Mouse (Mus musculus): ENCODE measurements around the gene Crlf1. TPM values are rescaled to one million over a fixed set of nuclear protein-coding genes. Genes with fewer than 3 reads are reported as not detected.

The Crlf1 gene
- polyA plus RNA-seq, 1 experiment = 27.7 TPM

GRCm38 (mm10) chr8:70459636-70460035 is 33.3 kb upstream of the Crlf1 start:
- H3K4me3 ChIP-seq (replicated peaks; ENCODE audit: extremely low read depth, low read depth, low read length) = no peak overlapping the region
- DNase-seq = no peak
- no peaks in the 10 kb centered on the region for H3K4me1 ChIP-seq (ENCODE audit: control insufficient read depth, insufficient read depth, low read length)
- 96% methylated on average over 2 of the region's 2 CpGs for WGBS
- TF ChIP-seq CTCF (IDR thresholded peaks at IDR 0.05; ENCODE audit: insufficient read depth, low read length) (no peak), POLR2A (IDR thresholded peaks at IDR 0.05; ENCODE audit: borderline replicate concordance, extremely low read depth, low read depth, low read length) (no peak)

GRCm38 (mm10) chr8:70460199-70460598 is 32.8 kb upstream of the Crlf1 start:
- no peak for DNase-seq
- Histone ChIP-seq H3K4me3 (replicated peaks; ENCODE audit: extremely low read depth, low read depth, low read length) (no peak overlapping the region), H3K4me1 (ENCODE audit: control insufficient read depth, insufficient read depth, low read length) (no peaks in the 10 kb centered on the region)
- TF ChIP-seq POLR2A (IDR thresholded peaks at IDR 0.05; ENCODE audit: borderline replicate concordance, extremely low read depth, low read depth, low read length) = no peak
- no peak for TF ChIP-seq CTCF (IDR thresholded peaks at IDR 0.05; ENCODE audit: insufficient read depth, low read length)
- WGBS = 81% methylated on average over 5 of the region's 5 CpGs

DNA sequence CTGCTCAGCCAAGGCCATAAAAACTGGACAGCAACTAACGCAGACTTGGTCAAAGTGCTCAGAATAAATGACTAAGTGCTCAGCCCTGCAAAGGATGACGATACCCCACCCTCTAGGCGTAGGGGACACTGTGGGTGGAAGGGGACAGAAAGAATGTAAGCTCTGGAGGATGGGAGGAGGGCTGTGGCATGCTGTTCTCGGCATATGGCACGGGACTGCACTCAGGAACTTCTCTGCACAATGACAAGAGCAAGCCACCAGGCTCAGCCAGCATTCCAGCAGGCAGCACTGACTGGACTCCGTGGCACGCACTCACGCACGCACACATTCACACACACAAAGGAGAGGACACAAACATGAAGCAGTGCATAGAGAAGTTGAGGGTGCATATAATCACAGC is 32.4 kb upstream of the Crlf1 start:
- TF ChIP-seq CTCF (IDR thresholded peaks at IDR 0.05; ENCODE audit: insufficient read depth, low read length) (no peak), POLR2A (IDR thresholded peaks at IDR 0.05; ENCODE audit: borderline replicate concordance, extremely low read depth, low read depth, low read length) (no peak)
- no peak overlapping the region for H3K4me3 ChIP-seq (replicated peaks; ENCODE audit: extremely low read depth, low read depth, low read length)
- WGBS = 70% methylated on average over 9 of the region's 9 CpGs
- no peak for DNase-seq
- H3K4me1 ChIP-seq (ENCODE audit: control insufficient read depth, insufficient read depth, low read length) = no peaks in the 10 kb centered on the region

- TF ChIP-seq POLR2A (IDR thresholded peaks at IDR 0.05; ENCODE audit: borderline replicate concordance, extremely low read depth, low read depth, low read length) (no peak), CTCF (IDR thresholded peaks at IDR 0.05; ENCODE audit: insufficient read depth, low read length) (no peak)
- WGBS = 72% methylated on average over 16 of the region's 16 CpGs
- Histone ChIP-seq H3K4me1 (ENCODE audit: control insufficient read depth, insufficient read depth, low read length) (peaks cover 7% of the 10 kb centered on the region), H3K4me3 (replicated peaks; ENCODE audit: extremely low read depth, low read depth, low read length) (no peak overlapping the region)
- DNase-seq = no peak
Measured at GRCm38 (mm10) chr8:70461765-70462515, 31.0 kb upstream of the Crlf1 start.

DNA sequence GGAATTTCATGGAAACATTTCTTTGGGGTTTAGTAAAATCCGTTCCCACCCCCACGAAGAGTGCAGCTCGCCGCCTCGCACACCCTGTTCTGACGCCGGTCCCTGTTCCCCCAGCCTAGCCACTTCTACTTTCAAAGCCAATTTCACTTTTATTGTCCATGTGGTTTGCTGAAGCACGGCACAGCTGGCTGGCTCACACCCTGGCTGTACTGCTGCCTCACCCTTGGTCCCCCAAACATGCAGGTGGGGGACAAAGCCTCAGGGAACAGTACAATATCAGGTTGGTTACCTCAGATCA is 30.5 kb upstream of the Crlf1 start:
- H3K4me1 ChIP-seq (ENCODE audit: control insufficient read depth, insufficient read depth, low read length) = peaks cover 9% of the 10 kb centered on the region
- DNase-seq = no peak
- TF ChIP-seq POLR2A (IDR thresholded peaks at IDR 0.05; ENCODE audit: borderline replicate concordance, extremely low read depth, low read depth, low read length) = no peak
- no peak for TF ChIP-seq CTCF (IDR thresholded peaks at IDR 0.05; ENCODE audit: insufficient read depth, low read length)
- no peak overlapping the region for H3K4me3 ChIP-seq (replicated peaks; ENCODE audit: extremely low read depth, low read depth, low read length)
- 84% methylated on average over 8 of the region's 8 CpGs for WGBS

DNA sequence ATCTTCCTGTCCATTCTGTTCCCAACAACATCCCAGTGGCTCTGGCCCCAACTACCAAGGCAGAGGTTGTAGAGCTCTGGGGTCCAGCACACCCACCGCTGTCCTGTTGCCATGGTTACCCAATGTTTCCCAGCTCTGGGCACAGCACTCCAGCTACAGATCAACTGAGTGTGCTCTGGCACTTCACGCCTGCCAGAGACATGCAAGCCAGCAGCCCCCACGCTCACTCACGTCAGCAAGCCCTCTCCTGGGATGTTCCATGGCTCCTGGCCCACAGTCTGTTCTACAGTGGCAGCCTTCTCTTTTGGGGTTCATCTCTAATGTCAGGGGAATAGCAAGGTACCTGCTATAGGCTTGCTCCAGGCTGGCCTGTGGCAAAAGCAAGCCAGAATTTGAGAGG is 29.7 kb upstream of the Crlf1 start:
- Histone ChIP-seq H3K4me1 (ENCODE audit: control insufficient read depth, insufficient read depth, low read length) (peaks cover 14% of the 10 kb centered on the region), H3K4me3 (replicated peaks; ENCODE audit: extremely low read depth, low read depth, low read length) (no peak overlapping the region)
- no peak for DNase-seq
- no peak for TF ChIP-seq POLR2A (IDR thresholded peaks at IDR 0.05; ENCODE audit: borderline replicate concordance, extremely low read depth, low read depth, low read length)
- TF ChIP-seq CTCF (IDR thresholded peaks at IDR 0.05; ENCODE audit: insufficient read depth, low read length) = no peak
- WGBS = 74% methylated on average over 4 of the region's 4 CpGs

DNA sequence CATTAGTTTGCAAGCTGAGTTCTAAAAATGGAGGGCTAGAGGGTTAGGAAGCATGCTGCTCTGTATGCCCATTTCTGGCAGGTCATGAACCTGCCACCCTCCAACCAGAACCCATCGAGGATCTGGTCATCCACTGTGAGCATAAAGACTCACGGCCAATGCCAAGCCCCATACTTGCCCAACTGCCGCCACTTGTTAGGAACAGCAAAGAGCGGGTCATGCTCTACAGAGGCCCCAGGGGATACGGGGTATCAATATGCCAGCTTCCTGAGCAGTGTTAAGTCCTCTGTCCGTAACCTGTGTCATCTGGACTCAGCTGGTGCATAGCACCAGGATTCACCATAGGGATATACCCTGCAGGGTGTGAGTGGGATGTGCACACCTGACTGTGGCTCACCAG is 28.8 kb upstream of the Crlf1 start:
- DNase-seq = no peak
- Histone ChIP-seq H3K4me1 (ENCODE audit: control insufficient read depth, insufficient read depth, low read length) (peaks cover 21% of the 10 kb centered on the region), H3K4me3 (replicated peaks; ENCODE audit: extremely low read depth, low read depth, low read length) (no peak overlapping the region)
- 90% methylated on average over 6 of the region's 6 CpGs for WGBS
- TF ChIP-seq CTCF (IDR thresholded peaks at IDR 0.05; ENCODE audit: insufficient read depth, low read length) (no peak), POLR2A (IDR thresholded peaks at IDR 0.05; ENCODE audit: borderline replicate concordance, extremely low read depth, low read depth, low read length) (no peak)

GRCm38 (mm10) chr8:70465701-70466100 is 27.3 kb upstream of the Crlf1 start:
- H3K4me3 ChIP-seq (replicated peaks; ENCODE audit: extremely low read depth, low read depth, low read length) = no peak overlapping the region
- TF ChIP-seq CTCF (IDR thresholded peaks at IDR 0.05; ENCODE audit: insufficient read depth, low read length) = no peak
- TF ChIP-seq POLR2A (IDR thresholded peaks at IDR 0.05; ENCODE audit: borderline replicate concordance, extremely low read depth, low read depth, low read length) = no peak
- no peak for DNase-seq
- peaks cover 26% of the 10 kb centered on the region for H3K4me1 ChIP-seq (ENCODE audit: control insufficient read depth, insufficient read depth, low read length)
- WGBS = 96% methylated on average over 4 of the region's 4 CpGs

GRCm38 (mm10) chr8:70466305-70466704 is 26.7 kb upstream of the Crlf1 start:
- TF ChIP-seq CTCF (IDR thresholded peaks at IDR 0.05; ENCODE audit: insufficient read depth, low read length) (no peak), POLR2A (IDR thresholded peaks at IDR 0.05; ENCODE audit: borderline replicate concordance, extremely low read depth, low read depth, low read length) (no peak)
- WGBS = 76% methylated on average over 4 of the region's 4 CpGs
- no peak for DNase-seq

DNA sequence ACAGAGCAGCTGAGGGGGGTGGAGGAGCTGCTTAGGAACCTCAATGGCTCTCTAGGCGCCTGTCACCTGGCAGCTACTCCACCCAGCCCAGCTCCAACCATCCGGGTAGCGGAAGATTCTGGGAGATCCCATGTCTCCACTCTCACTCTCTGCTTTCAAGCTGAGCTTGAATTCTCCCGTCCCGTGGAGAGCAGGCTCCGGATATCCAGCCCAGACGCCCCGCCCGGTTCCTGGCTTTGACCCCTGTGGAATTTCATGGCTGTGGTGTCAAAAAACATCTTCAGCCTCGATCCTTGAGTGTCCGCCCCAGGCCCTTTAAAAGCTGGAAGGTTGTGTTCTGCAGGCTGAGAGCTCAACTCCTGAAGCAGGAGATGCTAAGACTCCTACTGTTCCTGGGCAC is 26.2 kb upstream of the Crlf1 start:
- no peak for DNase-seq
- WGBS = 27% methylated on average over 11 of the region's 11 CpGs

More at GRCm38 (mm10) chr8:70466305-70466704, 26.7 kb upstream of the Crlf1 start:
- Histone ChIP-seq H3K4me3 (replicated peaks; ENCODE audit: extremely low read depth, low read depth, low read length) (no peak overlapping the region), H3K4me1 (ENCODE audit: control insufficient read depth, insufficient read depth, low read length) (peaks cover 26% of the 10 kb centered on the region)

More for the DNA sequence above, 26.2 kb upstream of the Crlf1 start:
- TF ChIP-seq POLR2A (IDR thresholded peaks at IDR 0.05; ENCODE audit: borderline replicate concordance, extremely low read depth, low read depth, low read length) (no peak), CTCF (IDR thresholded peaks at IDR 0.05; ENCODE audit: insufficient read depth, low read length) (no peak)
- H3K4me1 ChIP-seq (ENCODE audit: control insufficient read depth, insufficient read depth, low read length) = peaks cover 26% of the 10 kb centered on the region
- no peak overlapping the region for H3K4me3 ChIP-seq (replicated peaks; ENCODE audit: extremely low read depth, low read depth, low read length)

Data from lung, adult 2 months (tissue).